Mouse (Mus musculus): ENCODE measurements at regions not wholly inside any gene's neighbourhood (a gene's known extent, or its start where the extent isn't known, plus 50 kb on each side); places are given as distances from the start of the nearest gene placed in this dataset.

DNA sequence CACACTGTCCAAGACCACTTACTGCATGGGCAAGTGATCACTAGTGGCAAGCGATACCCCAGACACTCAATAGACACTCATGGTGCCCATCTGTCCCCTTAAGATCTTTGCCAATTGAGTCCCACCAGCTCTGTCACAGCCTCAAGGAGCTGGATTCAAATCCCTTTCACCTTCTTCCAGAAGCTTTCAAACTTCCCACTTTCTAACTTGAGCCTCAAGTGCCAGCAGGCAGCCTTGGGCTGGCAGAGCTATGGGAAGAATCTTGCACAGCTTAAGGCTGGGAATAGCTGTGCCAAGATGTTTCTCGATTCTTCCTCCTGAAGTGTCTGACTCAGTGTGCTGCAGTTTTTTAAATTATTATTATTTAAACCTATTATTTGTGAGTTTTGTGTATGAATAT, 699.2 kb downstream of the Hs3st4 start:
- Histone ChIP-seq H3K36me3 (no peaks in the 10 kb centered on the region), H3K27ac (no peak overlapping the region), H3K4me1 (no peaks in the 10 kb centered on the region), H3K9me3 (replicated peaks) (no peaks in the 10 kb centered on the region), H3K27me3 (ENCODE audit: low read depth, poor library complexity, severe bottlenecking) (no peaks in the 10 kb centered on the region), H3K4me3 (no peak overlapping the region)
- WGBS, result 90% methylated on average over 2 of the region's 2 CpGs
- no peak for DNase-seq (ENCODE audit: low spot score)

GRCm38 (mm10) chr7:124685424-124685823, 702.8 kb downstream of the Hs3st4 start:
- H3K36me3 ChIP-seq, result no peaks in the 10 kb centered on the region
- WGBS, result 87% methylated on average over 2 of the region's 2 CpGs
- H3K4me1 ChIP-seq, result no peaks in the 10 kb centered on the region
- H3K9me3 ChIP-seq (replicated peaks), result no peaks in the 10 kb centered on the region
- no peak overlapping the region for H3K27ac ChIP-seq
- no peak for DNase-seq (ENCODE audit: low spot score)
- no peak overlapping the region for H3K4me3 ChIP-seq
- H3K27me3 ChIP-seq (ENCODE audit: low read depth, poor library complexity, severe bottlenecking), result no peaks in the 10 kb centered on the region

DNA sequence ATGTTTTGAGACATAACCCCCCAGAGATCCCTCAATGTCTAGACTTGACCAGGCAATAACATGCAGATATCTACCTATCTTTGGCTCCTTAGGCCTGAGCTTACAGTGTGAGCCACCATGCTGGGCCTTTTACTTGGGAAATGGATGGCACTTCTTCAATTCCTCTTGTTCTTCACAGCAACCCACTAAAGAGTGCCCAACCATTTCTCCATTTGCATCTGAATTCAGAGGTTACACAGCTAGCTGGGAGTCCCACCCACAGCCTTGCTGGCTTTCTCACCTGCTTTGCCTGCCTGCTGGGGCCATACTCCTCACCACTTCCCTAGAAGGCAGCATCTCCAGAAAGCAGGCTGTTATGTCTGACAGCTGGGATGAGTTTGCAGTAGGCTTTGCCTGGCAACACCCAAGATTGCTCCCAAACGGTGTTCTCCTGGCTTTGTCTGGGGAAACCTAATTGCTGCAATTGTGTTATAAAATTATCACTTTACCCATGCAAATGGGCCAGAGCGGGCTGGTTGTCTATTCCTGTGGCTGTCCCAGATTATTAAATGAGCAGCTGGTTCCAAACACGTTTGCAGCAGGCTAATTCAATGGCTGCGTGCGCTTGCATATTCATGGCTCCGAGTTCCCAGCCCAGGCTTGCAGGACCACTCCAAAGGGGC, 721.6 kb downstream of the Hs3st4 start:
- no peaks in the 10 kb centered on the region for H3K36me3 ChIP-seq
- H3K4me1 ChIP-seq, result no peaks in the 10 kb centered on the region
- H3K4me3 ChIP-seq, result no peak overlapping the region
- DNase-seq (ENCODE audit: low spot score), result no peak
- H3K9me3 ChIP-seq (replicated peaks), result no peaks in the 10 kb centered on the region
- no peaks in the 10 kb centered on the region for H3K27me3 ChIP-seq (ENCODE audit: low read depth, poor library complexity, severe bottlenecking)
- no peak overlapping the region for H3K27ac ChIP-seq
- WGBS, result 35% methylated on average over 6 of the region's 6 CpGs

DNA sequence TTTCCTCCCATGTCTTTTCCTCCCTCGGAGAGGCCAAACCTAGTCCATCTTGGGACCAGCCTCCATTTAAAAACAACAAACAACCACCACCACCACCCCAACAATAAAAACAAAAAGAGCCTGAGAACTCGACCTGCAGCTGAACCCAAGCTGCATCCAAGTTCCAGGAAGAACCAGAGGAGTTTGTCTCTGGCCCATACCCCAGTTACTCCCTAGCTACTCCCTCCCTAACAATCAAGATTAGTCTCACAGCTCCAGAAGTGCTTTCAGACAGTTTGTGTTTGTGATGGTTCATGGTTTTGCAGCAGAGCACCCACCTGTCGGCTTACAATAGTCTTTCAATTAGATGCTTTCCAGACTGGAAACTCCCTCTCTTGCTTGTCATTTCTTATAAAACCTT, 724.5 kb downstream of the Hs3st4 start:
- no peaks in the 10 kb centered on the region for H3K9me3 ChIP-seq (replicated peaks)
- H3K27me3 ChIP-seq (ENCODE audit: low read depth, poor library complexity, severe bottlenecking), result no peaks in the 10 kb centered on the region
- no peak for DNase-seq (ENCODE audit: low spot score)
- H3K4me1 ChIP-seq, result no peaks in the 10 kb centered on the region
- no peak overlapping the region for H3K27ac ChIP-seq
- no peak overlapping the region for H3K4me3 ChIP-seq
- 45% methylated on average over 3 of the region's 3 CpGs for WGBS
- H3K36me3 ChIP-seq, result no peaks in the 10 kb centered on the region

- Histone ChIP-seq H3K36me3 (no peaks in the 10 kb centered on the region), H3K27me3 (ENCODE audit: low read depth, poor library complexity, severe bottlenecking) (no peaks in the 10 kb centered on the region), H3K9me3 (replicated peaks) (no peaks in the 10 kb centered on the region), H3K4me1 (no peaks in the 10 kb centered on the region), H3K4me3 (no peak overlapping the region), H3K27ac (no peak overlapping the region)
- no peak for DNase-seq (ENCODE audit: low spot score)
- WGBS, result 53% methylated on average over 11 of the region's 11 CpGs
These were observed 726.3 kb downstream of the Hs3st4 start for GRCm38 (mm10) chr7:124708771-124709485.

DNA sequence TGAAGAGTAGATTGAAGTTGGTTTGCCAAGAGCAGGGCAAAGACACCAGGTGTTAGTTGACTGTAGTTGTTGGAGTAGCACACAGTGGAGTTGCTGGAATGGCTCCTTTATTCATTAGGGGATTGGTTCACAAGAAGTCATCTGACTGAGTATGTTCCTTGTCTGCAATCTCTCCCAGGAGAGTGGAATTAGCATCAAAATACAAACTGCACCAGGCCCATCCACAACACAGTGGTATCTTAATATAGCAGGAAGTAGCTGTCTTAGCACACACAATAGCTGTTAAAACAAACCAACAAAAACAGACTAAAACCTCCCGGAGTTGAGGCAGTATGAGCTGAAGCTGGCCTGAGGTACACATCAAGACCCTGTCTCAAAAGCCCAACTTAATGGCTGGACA, 723.5 kb upstream of the Kdm8 start:
- no peaks in the 10 kb centered on the region for H3K4me1 ChIP-seq
- H3K27ac ChIP-seq, result no peak overlapping the region
- no peak for DNase-seq (ENCODE audit: low spot score)
- H3K9me3 ChIP-seq (replicated peaks), result no peaks in the 10 kb centered on the region
- no peaks in the 10 kb centered on the region for H3K27me3 ChIP-seq (ENCODE audit: low read depth, poor library complexity, severe bottlenecking)
- H3K4me3 ChIP-seq, result no peak overlapping the region
- 91% methylated on average over 1 of the region's 1 CpGs for WGBS
- no peaks in the 10 kb centered on the region for H3K36me3 ChIP-seq

DNA sequence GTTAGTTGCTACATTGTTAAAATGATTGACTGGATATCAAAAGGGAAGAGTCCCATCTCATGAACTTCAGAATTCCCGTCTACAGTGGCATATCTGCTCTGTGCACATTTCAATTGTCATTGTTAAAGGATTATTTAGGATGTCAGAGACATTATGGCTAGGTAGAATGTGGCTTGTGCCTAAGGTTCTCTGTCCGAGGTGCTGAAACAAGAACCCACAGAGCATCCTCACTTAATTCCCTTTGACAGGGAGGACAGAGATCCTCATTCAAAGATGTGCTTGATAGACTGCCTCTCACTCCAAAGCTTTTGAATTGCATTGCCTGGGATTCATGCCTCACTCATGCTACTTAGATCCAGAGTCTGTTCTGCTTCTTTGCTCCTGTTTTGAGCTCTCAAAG, 702.4 kb upstream of the Kdm8 start:
- Histone ChIP-seq H3K4me1 (no peaks in the 10 kb centered on the region), H3K36me3 (no peaks in the 10 kb centered on the region), H3K27ac (no peak overlapping the region), H3K9me3 (replicated peaks) (no peaks in the 10 kb centered on the region), H3K27me3 (ENCODE audit: low read depth, poor library complexity, severe bottlenecking) (no peaks in the 10 kb centered on the region), H3K4me3 (no peak overlapping the region)
- DNase-seq (ENCODE audit: low spot score), result no peak
- 6% methylated on average over 2 of the region's 2 CpGs for WGBS

DNA sequence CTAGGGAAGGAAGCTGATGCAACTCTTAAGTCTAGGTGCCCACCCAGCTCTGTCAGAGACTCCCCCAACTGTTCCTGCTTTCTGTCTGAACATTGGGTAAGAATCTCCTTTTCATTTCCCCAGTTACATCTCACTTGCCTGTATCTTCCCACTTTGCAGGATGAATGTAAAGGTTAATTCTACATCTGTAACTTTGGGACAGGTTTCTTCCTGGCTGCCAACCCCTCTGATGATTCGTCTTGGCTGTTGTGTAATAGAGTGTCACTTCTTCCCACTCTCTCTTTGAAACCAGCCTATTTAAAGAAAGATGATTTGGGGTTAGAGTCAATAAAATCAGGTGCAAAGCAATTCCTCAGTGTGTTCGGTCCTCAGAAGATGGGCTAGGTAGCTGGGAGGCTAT, 698.2 kb upstream of the Kdm8 start:
- Histone ChIP-seq H3K9me3 (replicated peaks) (no peaks in the 10 kb centered on the region), H3K36me3 (no peaks in the 10 kb centered on the region), H3K27me3 (ENCODE audit: low read depth, poor library complexity, severe bottlenecking) (no peaks in the 10 kb centered on the region), H3K27ac (no peak overlapping the region), H3K4me3 (no peak overlapping the region), H3K4me1 (no peaks in the 10 kb centered on the region)
- 89% methylated on average over 2 of the region's 2 CpGs for WGBS
- DNase-seq (ENCODE audit: low spot score), result no peak

DNA sequence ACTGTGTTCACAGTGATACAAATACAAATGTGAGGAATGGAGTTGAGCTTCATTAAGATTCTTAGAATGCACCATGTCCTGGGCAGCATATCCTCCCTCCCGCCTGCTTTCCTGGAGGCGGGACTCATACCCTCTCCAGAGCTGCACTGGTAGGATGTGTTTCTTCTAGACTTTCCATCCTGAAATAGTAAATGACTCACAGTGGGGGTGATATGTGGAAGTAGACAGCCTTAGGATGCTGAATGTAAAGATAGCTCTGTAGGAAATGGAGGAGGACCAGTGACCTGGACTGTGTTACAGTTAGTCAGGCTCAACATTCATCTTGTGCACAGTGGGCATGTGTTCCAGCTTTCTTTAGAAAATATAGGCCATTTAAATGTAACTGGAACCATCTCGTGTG, 696.1 kb upstream of the Kdm8 start:
- no peak for DNase-seq (ENCODE audit: low spot score)
- Histone ChIP-seq H3K4me1 (no peaks in the 10 kb centered on the region), H3K9me3 (replicated peaks) (no peaks in the 10 kb centered on the region), H3K36me3 (no peaks in the 10 kb centered on the region), H3K27me3 (ENCODE audit: low read depth, poor library complexity, severe bottlenecking) (no peaks in the 10 kb centered on the region), H3K4me3 (no peak overlapping the region), H3K27ac (no peak overlapping the region)
- 89% methylated on average over 3 of the region's 3 CpGs for WGBS

DNA sequence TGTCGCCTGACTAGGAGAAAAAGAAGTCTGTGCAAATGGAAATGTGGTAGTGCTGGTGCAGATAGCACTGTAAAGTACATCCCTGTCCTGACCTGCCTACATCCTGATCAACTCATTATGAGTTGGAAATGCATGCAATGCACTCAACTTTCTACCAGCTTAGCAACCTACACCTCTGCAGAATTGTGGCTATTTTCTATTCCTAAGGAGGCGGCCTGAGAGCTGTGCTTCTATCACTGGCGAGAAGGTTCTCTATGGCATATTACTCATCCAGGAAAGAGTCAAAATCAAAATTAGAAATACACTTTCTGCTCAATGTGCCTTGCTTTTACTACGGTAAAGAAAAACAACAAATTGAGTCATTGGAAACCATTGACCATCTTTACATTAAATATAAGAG, 685.4 kb upstream of the Kdm8 start:
- H3K27ac ChIP-seq, result no peak overlapping the region
- WGBS, result 90% methylated on average over 4 of the region's 4 CpGs
- H3K27me3 ChIP-seq (ENCODE audit: low read depth, poor library complexity, severe bottlenecking), result no peaks in the 10 kb centered on the region
- no peak overlapping the region for H3K4me3 ChIP-seq
- H3K4me1 ChIP-seq, result no peaks in the 10 kb centered on the region
- no peaks in the 10 kb centered on the region for H3K36me3 ChIP-seq
- H3K9me3 ChIP-seq (replicated peaks), result no peaks in the 10 kb centered on the region
- no peak for DNase-seq (ENCODE audit: low spot score)

GRCm38 (mm10) chr7:124777822-124778221, 666.7 kb upstream of the Kdm8 start:
- DNase-seq (ENCODE audit: low spot score), result no peak
- Histone ChIP-seq H3K9me3 (replicated peaks) (no peaks in the 10 kb centered on the region), H3K27ac (no peak overlapping the region), H3K4me1 (no peaks in the 10 kb centered on the region), H3K36me3 (no peaks in the 10 kb centered on the region), H3K27me3 (ENCODE audit: low read depth, poor library complexity, severe bottlenecking) (no peaks in the 10 kb centered on the region), H3K4me3 (no peak overlapping the region)
- 100% methylated on average over 1 of the region's 1 CpGs for WGBS

DNA sequence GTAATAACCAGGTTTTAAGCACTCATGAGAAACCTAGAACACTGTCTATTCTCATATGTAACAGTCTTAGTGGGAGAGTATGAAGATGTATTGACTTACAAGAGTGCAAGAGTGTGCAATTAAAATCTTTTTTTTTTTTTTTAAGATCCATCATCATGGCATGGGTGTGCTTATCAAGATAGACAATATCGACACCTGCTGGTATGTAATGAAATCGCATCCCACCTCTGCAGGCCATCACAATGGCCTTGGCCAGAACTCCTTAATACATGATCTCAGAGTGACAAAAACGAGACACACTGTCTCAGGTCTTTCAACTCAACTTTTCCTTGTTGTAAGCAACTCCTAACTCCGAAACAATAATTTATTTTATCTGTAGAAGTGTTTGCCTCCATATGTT, 661.7 kb upstream of the Kdm8 start:
- no peak overlapping the region for H3K27ac ChIP-seq
- no peaks in the 10 kb centered on the region for H3K4me1 ChIP-seq
- no peaks in the 10 kb centered on the region for H3K9me3 ChIP-seq (replicated peaks)
- no peaks in the 10 kb centered on the region for H3K36me3 ChIP-seq
- no peak overlapping the region for H3K4me3 ChIP-seq
- DNase-seq (ENCODE audit: low spot score), result no peak
- 49% methylated on average over 4 of the region's 4 CpGs for WGBS
- H3K27me3 ChIP-seq (ENCODE audit: low read depth, poor library complexity, severe bottlenecking), result no peaks in the 10 kb centered on the region

DNA sequence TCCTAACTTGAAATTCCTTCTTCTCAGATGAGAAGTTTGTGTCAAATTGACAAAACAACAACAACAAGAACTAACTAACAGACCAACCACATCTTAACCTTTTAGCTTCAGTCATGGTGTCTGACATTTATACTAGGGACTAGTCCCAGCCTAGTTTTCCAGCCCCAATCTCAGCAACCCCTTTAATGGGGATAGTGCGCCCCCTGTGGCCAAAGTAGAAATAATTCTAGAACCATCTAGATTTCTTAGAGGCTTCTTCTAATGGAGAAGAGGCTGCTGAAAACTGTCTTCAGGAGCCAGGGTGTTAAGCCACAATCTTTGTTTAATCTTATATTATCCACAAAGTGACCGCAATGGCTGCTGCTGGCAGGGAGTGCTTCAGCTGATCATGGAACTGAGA, 659.5 kb upstream of the Kdm8 start:
- H3K4me1 ChIP-seq, result no peaks in the 10 kb centered on the region
- WGBS, result 79% methylated on average over 2 of the region's 2 CpGs
- H3K36me3 ChIP-seq, result no peaks in the 10 kb centered on the region
- H3K4me3 ChIP-seq, result no peak overlapping the region
- no peaks in the 10 kb centered on the region for H3K27me3 ChIP-seq (ENCODE audit: low read depth, poor library complexity, severe bottlenecking)
- H3K27ac ChIP-seq, result no peak overlapping the region
- H3K9me3 ChIP-seq (replicated peaks), result no peaks in the 10 kb centered on the region
- DNase-seq (ENCODE audit: low spot score), result no peak

DNA sequence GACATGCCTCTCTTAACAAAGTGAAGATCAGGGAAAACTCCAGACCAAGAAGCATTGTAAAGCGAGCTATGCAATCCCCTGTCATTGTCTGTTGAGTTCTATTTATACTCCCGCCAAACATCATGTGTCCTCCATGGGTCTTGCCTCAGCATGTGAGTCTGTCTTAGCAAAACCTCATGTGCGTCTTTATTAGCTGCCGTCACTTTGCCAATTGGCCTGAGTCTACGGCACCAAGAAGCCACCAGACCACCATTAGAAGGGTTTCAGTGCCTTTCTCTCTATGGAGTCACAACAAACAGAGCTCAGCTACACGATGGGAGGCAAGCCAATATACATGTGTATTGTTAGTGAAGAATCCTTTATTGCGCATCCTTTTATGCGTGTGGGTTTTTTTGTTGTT, 658.6 kb upstream of the Kdm8 start:
- no peaks in the 10 kb centered on the region for H3K4me1 ChIP-seq
- H3K4me3 ChIP-seq, result no peak overlapping the region
- no peaks in the 10 kb centered on the region for H3K9me3 ChIP-seq (replicated peaks)
- no peaks in the 10 kb centered on the region for H3K36me3 ChIP-seq
- no peaks in the 10 kb centered on the region for H3K27me3 ChIP-seq (ENCODE audit: low read depth, poor library complexity, severe bottlenecking)
- WGBS, result 93% methylated on average over 8 of the region's 8 CpGs
- no peak overlapping the region for H3K27ac ChIP-seq
- no peak for DNase-seq (ENCODE audit: low spot score)

Data from limb, embryonic 10.5 days (tissue).